Mouse (Mus musculus) embryo, embryonic 10.5 days (tissue): ENCODE measurements around the gene Vmn2r67.
"Not testable (repeated sequence)": the region's sequence is repeated elsewhere in the genome, so short reads cannot be mapped to it uniquely, and the experiment has no call there.

Source experiments
- DNase-seq: peaks from one replicate; pipeline ENCODE4 v3.0.0-alpha.2; 2015; ENCODE audit warnings: low spot score

Vmn2r67 gene

GRCm38 (mm10) chr7:85155898-85156297 lies at the start of gene Vmn2r67:
Gene Vmn2r67, minus strand, starts transcription at chr7:85155998.
- DNase-seq, result no peak

- DNase-seq, result not testable (repeated sequence)
Measured at GRCm38 (mm10) chr7:85104531-85104930, 51.3 kb downstream of the Vmn2r67 start.
